Mouse (Mus musculus) megakaryocyte, embryonic 14.5 days (primary cell): Measurements from ENCODE around the gene Mark4.

ENCODE experiments used
- FLI1 ChIP-seq: IDR thresholded peaks from 2 replicates; pipeline ENCODE4 v1.6.1; 2012; ENCODE audit warnings: low read length, inconsistent platforms, mixed read lengths
- GATA1 ChIP-seq: IDR thresholded peaks from 3 replicates; pipeline ENCODE4 v1.6.1; 2012; ENCODE audit warnings: mixed read lengths, low read length, inconsistent platforms, borderline replicate concordance

GRCm38 (mm10) chr7:19436276-19436675, 22.3 kb downstream of the Mark4 start:
- TF ChIP-seq GATA1 (no peak), FLI1 (no peak)
